Mouse (Mus musculus) myocyte (in vitro differentiated cells): ENCODE results near the gene Cap2.

Experiments used
- E2F4 ChIP-seq: IDR thresholded peaks from one replicate; pipeline ENCODE4 v1.6.1; 2011; ENCODE audit warnings: mild to moderate bottlenecking, control low read depth, moderate library complexity; ENCODE audit not compliant: insufficient read depth
- MAX ChIP-seq: IDR thresholded peaks from one replicate; pipeline ENCODE4 v1.6.1; 2011; ENCODE audit warnings: low read depth, mild to moderate bottlenecking, control low read depth
- MYOD1 ChIP-seq, 3 experiments: IDR thresholded peaks; one replicate each; pipeline ENCODE4 v1.6.1; 2011; ENCODE audit warnings: control low read depth in 2 of 3, low read depth in 2 of 3, mild to moderate bottlenecking in 2 of 3, moderate library complexity in 1 of 3; ENCODE audit not compliant: insufficient read length in 2 of 3, control insufficient read depth in 1 of 3
- POLR2A ChIP-seq: IDR thresholded peaks from one replicate; pipeline ENCODE4 v1.6.1; 2011; ENCODE audit warnings: low read depth, mild to moderate bottlenecking, control low read depth, moderate library complexity; ENCODE audit not compliant: insufficient read length
- USF1 ChIP-seq: IDR thresholded peaks from one replicate; pipeline ENCODE4 v1.6.1; 2011; ENCODE audit warnings: low read depth, mild to moderate bottlenecking, control low read depth, moderate library complexity

DNA sequence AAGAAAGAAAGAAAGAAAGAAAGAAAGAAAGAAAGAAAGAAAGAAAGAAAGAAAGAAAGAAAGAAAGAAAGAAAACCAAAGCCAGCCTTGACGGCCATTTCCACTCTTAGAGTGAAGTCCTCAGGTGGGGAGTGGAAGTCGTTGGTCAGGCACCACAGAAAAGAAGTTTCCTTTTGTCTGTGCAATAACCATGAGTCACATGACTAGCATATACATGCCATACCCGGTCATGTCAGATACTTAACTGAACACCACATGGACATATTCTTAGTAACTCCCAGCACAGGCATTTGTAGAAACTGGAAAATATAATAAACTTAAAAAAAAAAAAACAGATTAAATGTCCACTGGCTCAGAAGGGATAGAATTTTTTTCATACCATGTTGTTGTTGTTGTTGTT is 16.0 kb upstream of the Cap2 start:
- no peak for TF ChIP-seq USF1
- TF ChIP-seq E2F4 = no peak
- TF ChIP-seq POLR2A = no peak
- TF ChIP-seq MAX = no peak
- no peak for TF ChIP-seq MYOD1 (IDR thresholded peaks at IDR 0.05; ENCODE audit: control insufficient read depth in 1 of 3, insufficient read length in 2 of 3, low read depth in 2 of 3)
